Mouse (Mus musculus): ENCODE measurements around the gene Per2. TPM values are rescaled to one million over a fixed set of nuclear protein-coding genes. Genes with fewer than 3 reads are reported as not detected.
A peak's percentile ranks its signal among the peaks of the same experiment; 100 is the strongest.

The Per2 gene
- polyA plus RNA-seq, 1 experiment: 3.7 TPM

GRCm38 (mm10) chr1:91492740-91493139 is 33.6 kb upstream of the Per2 start:
- Histone ChIP-seq H3K4me1 (ENCODE audit: control insufficient read depth, insufficient read depth, insufficient read length) (peaks cover 6% of the 10 kb centered on the region; the same call in 1 of the 2 replicates), H3K27ac (ENCODE audit: insufficient read depth, low read length) (no peak overlapping the region), H3K27me3 (ENCODE audit: control insufficient read depth, insufficient read depth, low read length) (no peaks in the 10 kb centered on the region), H3K36me3 (ENCODE audit: control insufficient read depth, insufficient read depth, low read length) (no peaks in the 10 kb centered on the region), H3K4me3 (ENCODE audit: extremely low read depth, insufficient read depth, insufficient read length) (no peak overlapping the region)
- no peak for DNase-seq (ENCODE audit: low read depth in 1 of 2, low spot score in 2 of 2)
- no peak for TF ChIP-seq CTCF (IDR thresholded peaks at IDR 0.05; ENCODE audit: extremely low read depth, insufficient read depth, insufficient read length, insufficient replicate concordance)
- TF ChIP-seq POLR2A (IDR thresholded peaks at IDR 0.05; ENCODE audit: low read depth, low read length): no peak
- WGBS: 32% methylated on average over 2 of the region's 2 CpGs

DNA sequence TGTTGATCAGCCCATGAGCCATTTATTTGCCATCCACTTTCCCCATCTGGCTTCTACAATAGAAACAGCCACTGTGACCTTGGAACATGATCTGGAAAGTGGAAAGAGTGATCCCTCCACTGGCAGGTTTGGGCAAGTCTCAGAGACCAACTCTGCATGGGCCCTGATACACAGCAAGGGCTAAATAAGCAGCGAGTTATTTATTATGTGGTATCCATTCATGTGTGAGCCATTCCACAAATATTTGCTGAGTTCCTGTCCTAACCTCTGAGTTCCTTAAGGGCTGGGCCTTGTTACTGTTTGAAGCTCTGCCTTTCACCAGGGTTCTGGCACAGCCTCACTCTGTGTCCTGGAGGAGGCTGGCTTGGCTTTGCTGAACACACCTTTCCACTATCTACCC is 31.2 kb upstream of the Per2 start:
- Histone ChIP-seq H3K4me1 (ENCODE audit: control insufficient read depth, insufficient read depth, insufficient read length) (peaks cover 3% of the 10 kb centered on the region; the same call in 1 of the 2 replicates), H3K4me3 (ENCODE audit: extremely low read depth, insufficient read depth, insufficient read length) (no peak overlapping the region), H3K27me3 (ENCODE audit: control insufficient read depth, insufficient read depth, low read length) (no peaks in the 10 kb centered on the region), H3K36me3 (ENCODE audit: control insufficient read depth, insufficient read depth, low read length) (no peaks in the 10 kb centered on the region), H3K27ac (ENCODE audit: insufficient read depth, low read length) (no peak overlapping the region)
- no peak for DNase-seq (ENCODE audit: low read depth in 1 of 2, low spot score in 2 of 2)
- 75% methylated on average over 1 of the region's 1 CpGs for WGBS
- TF ChIP-seq POLR2A (IDR thresholded peaks at IDR 0.05; ENCODE audit: low read depth, low read length) (no peak), CTCF (IDR thresholded peaks at IDR 0.05; ENCODE audit: extremely low read depth, insufficient read depth, insufficient read length, insufficient replicate concordance) (no peak)

- TF ChIP-seq POLR2A (IDR thresholded peaks at IDR 0.05; ENCODE audit: low read depth, low read length) (no peak), CTCF (IDR thresholded peaks at IDR 0.05; ENCODE audit: extremely low read depth, insufficient read depth, insufficient read length, insufficient replicate concordance) (no peak)
- no peak overlapping the region for H3K27ac ChIP-seq (ENCODE audit: insufficient read depth, low read length)
- DNase-seq (ENCODE audit: low read depth in 1 of 2, low spot score in 2 of 2): no peak
- WGBS: 90% methylated on average over 3 of the region's 3 CpGs
- H3K36me3 ChIP-seq (ENCODE audit: control insufficient read depth, insufficient read depth, low read length): no peaks in the 10 kb centered on the region
- H3K27me3 ChIP-seq (ENCODE audit: control insufficient read depth, insufficient read depth, low read length): no peaks in the 10 kb centered on the region
- no peak overlapping the region for H3K4me3 ChIP-seq (ENCODE audit: extremely low read depth, insufficient read depth, insufficient read length)
- H3K4me1 ChIP-seq (ENCODE audit: control insufficient read depth, insufficient read depth, insufficient read length): no peaks in the 10 kb centered on the region
These were observed 27.0 kb upstream of the Per2 start for GRCm38 (mm10) chr1:91486165-91486564.

DNA sequence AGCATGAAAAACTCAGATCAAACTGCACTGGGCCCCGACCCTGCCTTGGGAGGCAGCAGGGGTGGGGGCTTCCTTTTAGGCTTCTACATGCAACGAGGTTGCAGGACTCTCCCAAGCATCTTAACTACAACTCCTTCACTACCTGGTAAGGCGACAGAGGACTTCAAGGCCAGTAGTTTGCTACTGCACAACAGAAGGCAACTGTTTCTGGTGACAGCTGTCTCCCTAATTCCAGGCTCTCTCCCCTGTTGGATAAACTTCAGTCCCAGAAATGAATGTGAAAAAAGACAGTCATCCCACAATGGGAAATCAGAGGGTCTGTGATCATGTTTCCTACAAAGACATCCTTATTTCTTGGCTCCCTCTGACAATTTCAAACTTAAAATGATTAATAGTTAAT is 26.3 kb upstream of the Per2 start:
- Histone ChIP-seq H3K27me3 (ENCODE audit: control insufficient read depth, insufficient read depth, low read length) (no peaks in the 10 kb centered on the region), H3K4me1 (ENCODE audit: control insufficient read depth, insufficient read depth, insufficient read length) (no peaks in the 10 kb centered on the region), H3K4me3 (ENCODE audit: extremely low read depth, insufficient read depth, insufficient read length) (no peak overlapping the region), H3K27ac (ENCODE audit: insufficient read depth, low read length) (no peak overlapping the region), H3K36me3 (ENCODE audit: control insufficient read depth, insufficient read depth, low read length) (no peaks in the 10 kb centered on the region)
- TF ChIP-seq POLR2A (IDR thresholded peaks at IDR 0.05; ENCODE audit: low read depth, low read length): no peak
- DNase-seq (ENCODE audit: low read depth in 1 of 2, low spot score in 2 of 2): no peak
- 68% methylated on average over 3 of the region's 3 CpGs for WGBS

GRCm38 (mm10) chr1:91484011-91484346 is 24.9 kb upstream of the Per2 start:
- no peaks in the 10 kb centered on the region for H3K36me3 ChIP-seq (ENCODE audit: control insufficient read depth, insufficient read depth, low read length)
- no peak overlapping the region for H3K4me3 ChIP-seq (ENCODE audit: extremely low read depth, insufficient read depth, insufficient read length)
- no peak for TF ChIP-seq POLR2A (IDR thresholded peaks at IDR 0.05; ENCODE audit: low read depth, low read length)
- TF ChIP-seq CTCF (IDR thresholded peaks at IDR 0.05; ENCODE audit: extremely low read depth, insufficient read depth, insufficient read length, insufficient replicate concordance): no peak
- DNase-seq (ENCODE audit: low read depth in 1 of 2, low spot score in 2 of 2): no peak
- no peaks in the 10 kb centered on the region for H3K27me3 ChIP-seq (ENCODE audit: control insufficient read depth, insufficient read depth, low read length)
- WGBS: 74% methylated on average over 5 of the region's 5 CpGs
- H3K27ac ChIP-seq (ENCODE audit: insufficient read depth, low read length): no peak overlapping the region
- H3K4me1 ChIP-seq (ENCODE audit: control insufficient read depth, insufficient read depth, insufficient read length): no peaks in the 10 kb centered on the region

DNA sequence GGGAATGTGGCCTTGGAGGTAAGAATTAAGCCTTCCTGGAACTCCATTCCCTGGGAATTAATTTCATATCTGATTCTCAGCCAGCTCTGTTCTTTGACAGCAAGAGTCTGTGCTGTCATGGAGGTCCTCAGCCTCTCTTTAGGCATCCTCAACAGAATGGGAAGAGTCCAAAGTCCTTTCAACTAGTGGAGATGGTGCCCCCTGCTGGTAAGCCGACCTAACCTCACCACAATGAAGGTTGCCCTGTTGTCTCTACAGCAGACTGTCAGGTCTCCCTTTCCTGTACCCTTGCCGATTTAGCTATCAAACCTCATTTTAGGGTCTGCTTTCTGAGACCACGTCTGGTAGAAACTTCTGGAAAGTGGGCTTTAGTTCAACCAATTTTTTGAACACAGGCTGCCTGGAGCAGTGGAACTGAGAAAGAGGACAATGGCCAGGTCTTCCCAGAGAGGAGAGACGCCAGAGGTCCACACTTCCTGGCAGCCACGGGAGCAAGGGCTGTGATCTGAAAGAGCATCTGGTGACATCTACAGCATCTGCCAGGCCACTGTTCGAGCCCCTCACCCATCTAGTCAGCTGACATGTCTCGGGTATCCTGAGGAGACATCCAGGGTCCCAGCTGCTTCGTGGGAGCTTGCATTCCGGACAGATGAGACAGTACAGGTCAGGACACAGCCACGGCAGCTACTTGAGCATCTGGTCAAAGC is 24.3 kb upstream of the Per2 start:
- Histone ChIP-seq H3K4me3 (ENCODE audit: extremely low read depth, insufficient read depth, insufficient read length) (no peak overlapping the region), H3K27me3 (ENCODE audit: control insufficient read depth, insufficient read depth, low read length) (no peaks in the 10 kb centered on the region), H3K36me3 (ENCODE audit: control insufficient read depth, insufficient read depth, low read length) (no peaks in the 10 kb centered on the region), H3K27ac (ENCODE audit: insufficient read depth, low read length) (no peak overlapping the region), H3K4me1 (ENCODE audit: control insufficient read depth, insufficient read depth, insufficient read length) (no peaks in the 10 kb centered on the region)
- TF ChIP-seq CTCF (IDR thresholded peaks at IDR 0.05; ENCODE audit: extremely low read depth, insufficient read depth, insufficient read length, insufficient replicate concordance): peak; percentile 65; the same call in 1 of the 2 replicates
- TF ChIP-seq POLR2A (IDR thresholded peaks at IDR 0.05; ENCODE audit: low read depth, low read length): no peak
- DNase-seq (ENCODE audit: low read depth in 1 of 2, low spot score in 2 of 2): peak in 1 of 2 experiments; percentile 72
- WGBS: 38% methylated on average over 10 of the region's 10 CpGs

DNA sequence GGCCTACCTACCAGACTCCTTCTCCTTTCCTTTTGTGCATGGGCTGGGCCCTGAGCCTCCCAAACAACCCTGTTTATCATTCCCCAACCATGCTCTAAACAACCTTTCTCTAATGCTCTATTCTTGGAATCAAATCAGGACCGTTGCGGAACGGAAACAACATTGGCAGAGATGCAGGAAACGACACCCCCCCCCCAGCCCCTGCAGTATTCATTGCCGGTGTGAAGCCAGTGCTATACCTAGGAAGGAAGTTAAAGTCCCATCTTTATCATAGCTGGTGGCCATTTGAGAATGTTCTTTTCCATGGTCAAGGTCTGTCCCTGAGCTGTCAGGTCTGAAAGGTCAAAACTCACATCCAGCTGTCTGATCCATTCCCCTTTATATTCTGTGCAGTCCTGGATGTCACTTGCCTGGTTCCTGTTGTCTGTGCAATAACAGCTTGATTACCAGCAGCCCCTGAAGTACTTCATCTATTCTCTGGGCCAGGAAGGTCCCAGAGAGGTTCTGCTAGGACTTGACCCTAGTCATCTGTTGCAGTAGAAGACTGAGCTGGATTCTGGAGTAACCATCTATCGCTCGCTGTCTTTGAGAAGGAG is 23.6 kb upstream of the Per2 start:
- Histone ChIP-seq H3K4me3 (ENCODE audit: extremely low read depth, insufficient read depth, insufficient read length) (no peak overlapping the region), H3K27me3 (ENCODE audit: control insufficient read depth, insufficient read depth, low read length) (no peaks in the 10 kb centered on the region), H3K36me3 (ENCODE audit: control insufficient read depth, insufficient read depth, low read length) (no peaks in the 10 kb centered on the region), H3K27ac (ENCODE audit: insufficient read depth, low read length) (no peak overlapping the region), H3K4me1 (ENCODE audit: control insufficient read depth, insufficient read depth, insufficient read length) (no peaks in the 10 kb centered on the region)
- TF ChIP-seq CTCF (IDR thresholded peaks at IDR 0.05; ENCODE audit: extremely low read depth, insufficient read depth, insufficient read length, insufficient replicate concordance) (no peak), POLR2A (IDR thresholded peaks at IDR 0.05; ENCODE audit: low read depth, low read length) (no peak)
- DNase-seq (ENCODE audit: low read depth in 1 of 2, low spot score in 2 of 2): no peak
- WGBS: 67% methylated on average over 7 of the region's 7 CpGs

All from spleen, adult 2 months (tissue).